Mouse (Mus musculus) stomach, postnatal 0 days (tissue): ENCODE data around the gene 2810006K23Rik.

Source experiments
- CTCF ChIP-seq: IDR thresholded peaks from 2 replicates; pipeline ENCODE4 v1.5.1; 2016; ENCODE audit warnings: antibody characterized with exemption, low read depth, mild to moderate bottlenecking, moderate library complexity
- EP300 ChIP-seq: optimal IDR thresholded peaks from 2 replicates; pipeline ENCODE3; 2016; ENCODE audit warnings: antibody characterized with exemption

DNA sequence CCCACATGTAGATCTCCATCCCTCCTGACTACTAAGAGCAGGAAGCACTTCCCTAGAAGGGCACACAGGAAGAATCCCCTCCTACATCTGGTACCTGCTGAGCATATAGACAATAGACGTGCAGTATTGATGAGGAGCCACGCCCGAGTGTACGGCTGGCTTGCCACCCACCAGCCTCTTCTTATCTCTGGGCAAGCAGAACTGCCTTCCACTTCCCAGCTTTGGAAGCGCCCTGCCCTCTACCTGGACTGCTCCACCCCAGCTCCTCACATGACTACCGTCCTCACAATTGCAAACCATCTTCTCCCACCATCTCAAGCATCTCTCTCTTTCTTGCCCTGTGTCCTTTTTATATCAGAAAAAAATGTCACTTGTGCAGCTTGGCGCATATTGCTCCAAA lies 10.2 kb upstream of the 2810006K23Rik start:
- TF ChIP-seq CTCF (no peak), EP300 (no peak)
